Mouse (Mus musculus) kidney, postnatal 14 days (tissue): ENCODE measurements around the gene Med31.
"Not testable (repeated sequence)": the region's sequence is repeated elsewhere in the genome, so short reads cannot be mapped to it uniquely, and the experiment has no call there.

Source experiments
- DNase-seq: peaks from one replicate; pipeline ENCODE4 v3.0.0; 2022; ENCODE audit warnings: mixed read lengths

Gene Med31

DNA sequence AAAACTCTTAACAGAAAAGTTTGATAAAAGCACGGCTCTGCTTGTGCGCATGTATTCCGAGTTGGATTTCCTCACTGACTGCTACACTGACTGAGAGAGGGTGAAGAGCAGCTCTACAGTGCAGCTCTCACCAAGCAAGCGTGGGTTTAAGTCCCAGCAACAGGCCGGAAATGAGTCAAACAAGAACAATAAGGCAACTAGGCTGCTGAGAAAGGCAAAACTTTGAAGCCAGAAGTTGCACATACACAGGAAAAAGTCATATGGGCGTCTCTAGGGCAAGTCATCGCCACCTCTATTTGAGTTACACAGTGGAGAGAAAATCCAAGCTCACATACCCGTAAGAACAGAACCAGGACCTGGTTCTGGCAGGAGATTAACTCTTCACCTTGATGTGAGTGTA is 18.9 kb downstream of the Med31 start:
- no peak for DNase-seq

DNA sequence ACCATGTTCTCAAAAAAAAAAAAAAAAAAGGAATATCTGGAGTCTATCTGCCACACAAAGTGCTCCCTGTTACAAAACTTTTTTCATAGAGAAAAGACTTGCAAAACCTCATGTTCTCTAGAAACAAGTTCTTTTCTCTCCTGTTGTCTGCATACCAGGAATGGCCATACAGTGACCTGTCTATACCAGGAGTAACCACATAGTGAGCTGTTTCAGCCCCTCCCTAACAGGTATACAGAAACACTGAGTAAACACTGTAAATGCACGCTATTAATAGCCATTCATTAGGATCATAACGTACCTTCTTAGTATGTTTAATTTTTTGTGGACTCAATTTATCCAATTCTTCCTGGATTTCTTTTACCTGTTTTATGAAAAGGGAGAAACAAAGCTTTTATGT is 21.1 kb downstream of the Med31 start:
- no peak for DNase-seq

DNA sequence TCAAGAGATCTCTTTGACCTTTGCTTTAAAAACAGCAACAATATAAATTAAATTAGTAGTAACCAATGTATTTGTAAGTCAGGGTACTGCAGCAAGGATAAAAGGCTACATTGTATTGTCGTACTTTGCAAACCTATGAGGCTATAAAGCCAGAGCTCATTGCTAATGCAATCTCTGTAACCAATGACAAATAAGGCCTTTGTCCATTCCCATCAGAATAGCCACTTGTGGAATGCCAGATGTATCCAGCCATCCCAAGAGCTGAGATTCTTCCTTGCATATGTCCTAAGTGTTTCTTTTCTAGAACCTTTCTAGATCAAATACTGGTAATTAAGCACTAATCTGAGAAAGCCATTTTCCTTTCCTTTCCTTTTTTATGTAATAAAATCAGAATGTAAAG is 24.5 kb downstream of the Med31 start:
- no peak for DNase-seq

DNA sequence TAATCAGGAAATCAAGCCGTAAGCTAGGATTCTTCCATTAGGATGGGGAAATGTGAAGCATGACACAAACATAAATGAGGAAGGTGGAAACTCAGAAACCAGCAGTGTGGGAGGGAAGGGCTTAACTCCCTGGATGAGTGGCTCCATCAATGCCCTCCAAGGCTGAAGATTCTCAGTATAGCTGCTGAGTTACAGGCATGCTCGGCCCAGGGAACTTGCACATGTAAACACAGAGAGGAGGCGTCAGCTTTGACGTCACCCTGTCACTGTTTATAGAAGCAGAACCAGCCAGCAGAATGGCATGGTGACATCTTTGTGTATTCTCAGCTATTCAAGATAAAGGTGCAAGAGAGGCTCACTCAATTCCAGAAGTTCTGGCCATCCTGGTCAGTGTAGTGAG is 31.1 kb downstream of the Med31 start:
- DNase-seq: no peak

DNA sequence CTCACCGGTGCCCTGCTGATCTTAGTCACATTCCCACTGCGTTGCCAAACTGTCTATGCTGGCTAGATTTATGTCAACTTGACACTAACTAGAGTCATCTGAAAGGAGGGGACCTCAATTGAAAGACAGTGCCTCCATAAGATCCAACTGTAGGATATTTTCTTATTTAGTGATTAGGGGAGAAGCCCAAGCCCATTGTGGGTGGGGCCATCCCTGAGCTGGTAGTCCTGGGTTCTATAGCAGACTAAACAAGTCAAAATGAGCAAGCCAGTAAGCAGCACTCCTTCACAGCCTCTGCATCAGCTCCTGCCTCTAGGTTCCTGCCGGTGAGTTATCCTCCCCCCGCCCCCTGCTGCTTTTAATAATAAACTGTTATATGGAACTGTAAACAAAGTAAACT is 34.3 kb downstream of the Med31 start:
- DNase-seq: no peak

DNA sequence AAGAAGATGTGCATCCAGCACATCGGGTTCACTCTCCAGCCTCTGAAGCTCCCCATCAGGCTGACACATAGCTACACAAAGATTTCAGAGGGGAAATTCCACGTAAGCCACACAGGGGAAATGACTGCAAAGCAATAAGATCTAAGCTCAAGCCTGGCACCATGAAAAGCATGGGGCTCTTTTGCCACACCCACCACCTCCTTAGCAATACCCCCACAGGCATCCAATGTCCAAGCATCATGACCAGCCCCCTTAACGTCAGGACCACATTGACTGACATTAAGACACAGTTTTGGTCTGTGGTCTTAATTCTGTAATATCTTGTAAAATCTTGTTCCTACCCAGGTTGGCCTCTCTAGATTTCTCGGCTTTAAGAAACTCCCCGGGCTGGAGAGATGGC is 34.8 kb downstream of the Med31 start:
- DNase-seq: no peak

DNA sequence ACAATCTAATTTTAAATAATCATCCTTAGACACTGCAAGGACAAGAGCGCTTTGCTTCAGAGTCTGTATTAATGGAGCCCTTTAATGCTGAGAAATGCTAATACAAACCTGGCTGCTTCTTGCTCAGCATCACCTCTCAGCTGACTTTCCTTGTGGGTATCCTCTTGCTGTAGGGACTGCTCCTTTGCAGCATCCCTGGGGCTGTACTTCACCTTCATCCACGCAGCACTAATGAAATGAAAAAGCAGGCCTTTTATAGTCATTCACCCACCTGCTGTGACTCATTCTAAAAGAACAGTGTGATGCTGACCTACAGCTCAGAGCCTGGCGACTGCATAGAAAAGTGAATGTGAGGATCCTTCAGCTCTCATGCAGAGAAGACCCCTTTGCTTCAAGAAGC is 38.8 kb downstream of the Med31 start:
- DNase-seq: no peak

DNA sequence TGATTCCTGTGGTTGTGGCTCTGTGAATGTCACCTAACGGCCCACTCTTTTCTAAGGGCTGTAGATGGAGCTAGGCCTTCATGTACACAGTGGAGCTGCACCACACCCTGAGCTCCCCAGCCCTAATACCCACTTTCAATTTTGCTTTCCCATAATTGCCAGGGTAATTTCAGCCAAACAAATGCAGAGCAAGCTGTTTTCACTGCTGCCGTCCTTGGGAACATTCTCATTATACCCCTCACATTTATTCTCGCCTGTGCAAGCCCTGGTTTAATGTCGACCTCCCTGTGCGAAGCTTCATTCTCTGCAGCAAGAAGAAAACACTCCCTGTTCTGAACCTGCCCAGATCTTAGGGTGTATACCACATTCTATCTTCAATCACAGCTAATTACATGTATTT is 39.4 kb downstream of the Med31 start:
- DNase-seq: no peak

DNA sequence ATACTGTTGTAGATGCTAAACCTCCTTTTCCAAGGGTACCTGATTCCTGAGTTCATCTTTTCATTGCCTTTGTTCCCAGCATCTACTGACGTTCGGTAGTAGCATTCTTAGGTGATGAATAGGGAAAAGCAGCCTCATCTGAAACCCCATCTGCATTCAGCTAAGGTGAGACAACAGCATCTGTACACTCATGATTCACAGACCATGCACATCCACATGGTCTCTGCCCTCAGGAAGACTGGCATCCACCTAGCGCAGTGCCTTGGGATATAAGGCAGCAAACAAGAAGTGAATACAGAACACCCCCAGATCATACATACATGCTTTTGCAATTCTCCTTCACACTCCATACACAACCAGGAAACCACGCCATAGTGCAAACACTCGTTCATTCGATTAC is 40.7 kb downstream of the Med31 start:
- DNase-seq: no peak

DNA sequence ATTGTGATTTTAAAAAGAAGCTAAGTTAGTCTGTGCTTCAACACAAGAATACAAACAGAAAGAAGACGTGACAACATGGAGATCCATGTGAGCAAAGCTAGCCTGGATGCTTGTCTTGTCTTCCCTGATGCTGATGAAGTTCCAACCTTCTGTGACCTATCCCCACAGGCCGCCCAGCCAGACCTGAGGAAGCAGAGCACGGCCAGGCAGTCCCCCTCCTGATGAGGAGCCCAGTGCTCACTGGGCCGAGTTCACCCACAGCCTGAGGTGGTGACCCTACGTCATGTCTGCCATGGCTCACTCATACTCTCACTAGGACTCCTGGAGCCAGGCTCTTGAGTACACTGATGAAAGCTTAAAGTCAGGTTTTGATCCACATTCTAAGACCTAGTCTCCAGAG is 41.9 kb downstream of the Med31 start:
- no peak for DNase-seq

DNA sequence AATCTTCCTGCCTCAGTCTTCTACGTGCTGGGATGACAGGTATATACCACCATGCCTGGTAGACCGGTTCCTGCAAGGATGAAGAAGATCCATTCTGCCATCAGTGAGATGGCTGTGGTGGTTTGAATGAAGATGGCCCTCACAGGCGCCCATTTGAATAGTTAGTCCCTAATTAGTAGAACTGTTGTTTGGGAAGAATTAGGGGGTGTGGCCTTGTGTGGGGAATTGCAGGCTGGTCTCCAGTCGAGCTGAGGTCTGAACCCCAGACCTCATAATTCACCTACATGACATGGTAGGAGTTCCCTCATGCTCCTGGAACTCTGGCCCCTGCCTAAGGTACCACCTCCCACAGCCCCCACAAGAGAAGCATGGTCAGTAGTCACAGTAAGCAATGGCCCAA is 43.5 kb downstream of the Med31 start:
- not testable (repeated sequence) for DNase-seq

DNA sequence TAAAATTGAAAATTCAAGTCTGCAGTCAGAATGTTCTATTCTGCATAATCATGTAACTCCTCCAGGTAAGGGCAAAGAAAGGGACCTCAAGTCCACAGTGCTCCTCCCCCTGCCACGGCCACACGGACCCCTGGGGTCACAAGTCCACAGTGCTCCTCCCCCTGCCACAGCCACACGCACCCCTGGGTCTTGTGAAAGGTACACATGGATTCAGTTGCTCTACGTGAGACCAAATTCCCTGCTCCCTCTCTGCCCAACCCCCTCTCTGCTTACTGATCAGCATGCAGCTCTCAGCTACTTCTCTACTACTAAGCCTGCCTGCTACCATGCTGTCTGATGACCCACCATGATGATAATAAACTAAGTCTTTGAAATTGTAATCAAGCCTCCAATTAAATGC is 45.5 kb downstream of the Med31 start:
- no peak for DNase-seq

DNA sequence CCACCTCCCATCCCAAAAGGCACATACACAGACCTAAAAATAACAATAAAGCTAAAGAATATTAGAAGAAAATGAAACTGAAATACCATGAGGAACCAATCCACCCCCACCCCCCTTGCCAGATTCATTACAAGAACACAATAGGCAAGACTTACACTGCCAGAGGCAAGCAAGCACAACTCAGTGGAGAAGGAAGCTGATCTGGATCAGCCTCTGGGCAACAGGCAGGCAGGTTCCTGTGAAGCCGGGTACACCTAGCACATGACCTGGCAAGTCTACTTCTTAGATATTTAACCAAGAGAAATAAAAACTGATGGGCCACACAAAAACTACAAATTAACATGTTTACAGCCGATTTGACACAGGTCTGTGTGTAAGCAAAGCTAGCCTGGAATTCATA is 52.2 kb downstream of the Med31 start:
- no peak for DNase-seq
